Comparison of ENCODE assay signal across 9 mouse cellular contexts in genomic region chr1:176800728-176801365, GRCm38 (mm10). TPM values are rescaled to one million over a fixed set of nuclear protein-coding genes. Genes with fewer than 3 reads are reported as not detected.
A peak's percentile ranks its signal among the peaks of the same experiment; 100 is the strongest.
DNase-seq lines count a peak whose midpoint lies in the region; ATAC-seq lines count a peak whose summit lies in the region.
"Had no signal": no experiment of that assay in that cellular context is flagged by ENCODE, and none has a peak within 500 bp of the region (broad histone marks: within the 10 kb centered on the region; RNA-seq: fewer than 3 reads in every experiment).

No protein-coding gene starts in this region.

- no peaks in the 10 kb centered on the region for H3K27me3 ChIP-seq in midbrain, embryonic 15.5 days (replicated peaks)
- H3K27me3 ChIP-seq: hindbrain, embryonic 15.5 days had no signal

- peak; percentile 37 for DNase-seq in adrenal gland, adult 2 months
- no peak for DNase-seq in adrenal gland, adult 8-10 months
- peak; percentile 27 to 28 for DNase-seq in urinary bladder, postnatal 36 days (ENCODE audit: low spot score in 2 of 2)
- DNase-seq in urinary bladder, adult 2 months (ENCODE audit: low spot score), result no peak
- DNase-seq in heart, adult 8-10 months (ENCODE audit: low spot score), result peak; percentile 85
- DNase-seq in layer of hippocampus, adult 9-11 months, result peak; percentile 74
- peak; percentile 61 to 77 for DNase-seq in thymus, postnatal 10 days (ENCODE audit: low spot score in 2 of 2)

- H3K4me2 ChIP-seq in midbrain, embryonic 15.5 days, result no peak overlapping the region
- H3K4me2 ChIP-seq: hindbrain, embryonic 15.5 days had no signal

- peaks cover 15% of the 10 kb centered on the region for H3K4me1 ChIP-seq in midbrain, embryonic 15.5 days

- H3K36me3 ChIP-seq in midbrain, embryonic 15.5 days (replicated peaks), result no peaks in the 10 kb centered on the region
- H3K36me3 ChIP-seq: hindbrain, embryonic 15.5 days had no signal

- no peak overlapping the region for H3K9ac ChIP-seq in midbrain, embryonic 15.5 days
- H3K9ac ChIP-seq: hindbrain, embryonic 15.5 days had no signal

- no peak overlapping the region for H3K4me3 ChIP-seq in midbrain, embryonic 15.5 days
- H3K4me3 ChIP-seq: hindbrain, embryonic 15.5 days had no signal

- peak; percentile 40; the same call in 1 of the 2 replicates for ATAC-seq in midbrain, embryonic 15.5 days (replicated peaks)

- no peaks in the 10 kb centered on the region for H3K9me3 ChIP-seq in midbrain, embryonic 15.5 days
- H3K9me3 ChIP-seq: hindbrain, embryonic 15.5 days had no signal

- H3K27ac ChIP-seq in midbrain, embryonic 15.5 days, result no peak overlapping the region

- 12% methylated on average over 2 of the region's 2 CpGs for WGBS in midbrain, embryonic 15.5 days

RNA-seq across cellular contexts. Expression of gene Cep170, which starts 13.0 kb away (rescaled TPM):
- total RNA-seq in adrenal gland, adult 2 months (2021), result 10 to 100 TPM; 32.3 to 37.8 TPM
- 1.7 and 2.2 TPM in 2 replicates for polyA plus RNA-seq in adrenal gland, adult 2 months (2012; rRNA removed)
- 10 to 100 TPM; 27.4 to 44.4 (median 37.9) TPM for total RNA-seq in adrenal gland, adult 8-10 months (2022)
- polyA plus RNA-seq in urinary bladder, adult 2 months (2012; rRNA removed), result 12.2 and 13.9 TPM in 2 replicates
- 10 to 100 TPM; 16.7 to 22.9 (median 20.5) TPM for total RNA-seq in heart, adult 8-10 months (2022)
- 133 and 138 TPM in 2 replicates for polyA plus RNA-seq in midbrain, embryonic 15.5 days (2015; fragmentation: Nextera tagmentation; extraction: Ambion mirVana)

RNA-seq across cellular contexts. Expression of gene Sdccag8, which starts 13.6 kb away (rescaled TPM):
- total RNA-seq in adrenal gland, adult 2 months (2021), result 10 to 100 TPM in 1 of 2 experiments, 1 to 10 TPM in 1; 8.3 to 11.1 TPM
- 2.1 and 2.3 TPM in 2 replicates for polyA plus RNA-seq in adrenal gland, adult 2 months (2012; rRNA removed)
- 10 to 100 TPM in 3 of 4 experiments, 1 to 10 TPM in 1; 9.7 to 20.9 (median 12.7) TPM for total RNA-seq in adrenal gland, adult 8-10 months (2022)
- polyA plus RNA-seq in urinary bladder, adult 2 months (2012; rRNA removed), result 7.2 and 7.3 TPM in 2 replicates
- total RNA-seq in heart, adult 8-10 months (2022), result 1 to 10 TPM; 3.4 to 5.7 (median 4.1) TPM
- 27.8 and 28.2 TPM in 2 replicates for polyA plus RNA-seq in midbrain, embryonic 15.5 days (2015; fragmentation: Nextera tagmentation; extraction: Ambion mirVana)

Comparison
In these comparisons a context has a peak if more than half of its experiments do, and no peak if none do; other contexts are left out.
1. DNase-seq: peak in adrenal gland, adult 2 months (single experiment), urinary bladder, postnatal 36 days (2 of 2), heart, adult 8-10 months (single experiment), layer of hippocampus, adult 9-11 months (single experiment) and thymus, postnatal 10 days (2 of 2); none in adrenal gland, adult 8-10 months (single experiment) and urinary bladder, adult 2 months (single experiment).